8 mouse cellular contexts compared by ENCODE assay signal in the genomic region with DNA sequence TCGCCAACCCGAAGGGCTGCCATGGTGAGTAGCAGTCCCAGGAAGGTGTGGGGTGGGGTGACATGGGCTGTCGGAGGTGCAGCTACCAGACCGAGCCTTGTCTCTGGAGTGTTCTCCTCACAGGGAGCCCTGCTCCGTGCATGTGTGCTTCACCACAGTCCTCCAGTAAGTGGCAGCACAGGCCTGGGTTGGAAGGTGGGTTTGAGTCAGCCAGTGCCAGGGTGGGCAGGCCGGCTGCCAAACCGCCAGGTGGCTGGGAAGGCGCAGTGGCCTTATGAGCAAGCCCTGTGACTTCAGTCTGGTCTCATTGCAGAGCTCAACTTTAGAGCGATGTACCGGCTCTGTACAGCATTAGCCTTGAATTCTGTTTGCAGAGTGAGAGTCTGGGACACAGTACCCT. TPM values are rescaled to one million over a fixed set of nuclear protein-coding genes. Genes with fewer than 3 reads are reported as not detected.
DNase-seq lines count a peak whose midpoint lies in the region; ATAC-seq lines count a peak whose summit lies in the region.

No protein-coding gene starts in this region.

- WGBS in hindbrain, embryonic 13.5 days, result 38% methylated on average over 10 of the region's 10 CpGs

- 0 out of 2 replicates have a peak overlapping the region, but pooled peaks have one; percentile 13 for H3K9ac ChIP-seq in hindbrain, embryonic 13.5 days

- no peak overlapping the region for H3K4me2 ChIP-seq in hindbrain, embryonic 13.5 days

- H3K27me3 ChIP-seq in hindbrain, embryonic 13.5 days, result no peaks in the 10 kb centered on the region

- peak; percentile 63 for DNase-seq in Muller cell, postnatal 12 days (ENCODE audit: inconsistent ontology term)
- DNase-seq in cerebellum, postnatal 10 days, result peak; percentile 100
- DNase-seq in frontal cortex, postnatal 36 days (ENCODE audit: low spot score in 2 of 2), result peak; percentile 84 to 88
- DNase-seq in layer of hippocampus, postnatal 14 days (ENCODE audit: low spot score in 2 of 2), result peak; percentile 89 to 90
- DNase-seq in lung, postnatal 14 days, result peak; percentile 64
- peak; percentile 64 for DNase-seq in retina, postnatal 7 days (ENCODE audit: low read depth, low spot score)
- peak; percentile 91 for DNase-seq in thymus, postnatal 36 days

- peak; percentile 87 for ATAC-seq in hindbrain, embryonic 13.5 days (ENCODE audit: low FRiP score)

- H3K9me3 ChIP-seq in hindbrain, embryonic 13.5 days, result no peaks in the 10 kb centered on the region

- H3K27ac ChIP-seq in hindbrain, embryonic 13.5 days, result no peak overlapping the region

- H3K4me1 ChIP-seq in hindbrain, embryonic 13.5 days (replicated peaks), result peaks cover 35% of the 10 kb centered on the region

- no peaks in the 10 kb centered on the region for H3K36me3 ChIP-seq in hindbrain, embryonic 13.5 days

- no peak overlapping the region for H3K4me3 ChIP-seq in hindbrain, embryonic 13.5 days

RNA-seq across cellular contexts. Expression of gene Camk1g, which starts 39.9 kb away (rescaled TPM):
- 31.7 and 35.5 TPM in 2 replicates for polyA plus RNA-seq in hindbrain, embryonic 13.5 days (2015; fragmentation: Nextera tagmentation; extraction: Ambion mirVana)
- total RNA-seq in layer of hippocampus, postnatal 14 days (2021), result 10 to 100 TPM; 30.7 to 37.8 TPM

RNA-seq across cellular contexts. Expression of gene G0s2, which starts 57.2 kb away (rescaled TPM):
- polyA plus RNA-seq in hindbrain, embryonic 13.5 days (2015; fragmentation: Nextera tagmentation; extraction: Ambion mirVana), result 6.2 and 6.5 TPM in 2 replicates
- total RNA-seq in layer of hippocampus, postnatal 14 days (2021), result 10 to 100 TPM in 1 of 2 experiments, 1 to 10 TPM in 1; 9.3 to 12.1 TPM
